Mouse (Mus musculus): ENCODE measurements around the gene Lrp1. TPM values are rescaled to one million over a fixed set of nuclear protein-coding genes. Genes with fewer than 3 reads are reported as not detected.

The Lrp1 gene
- polyA plus RNA-seq, 1 experiment from 2014 or later: 80.9 TPM

DNA sequence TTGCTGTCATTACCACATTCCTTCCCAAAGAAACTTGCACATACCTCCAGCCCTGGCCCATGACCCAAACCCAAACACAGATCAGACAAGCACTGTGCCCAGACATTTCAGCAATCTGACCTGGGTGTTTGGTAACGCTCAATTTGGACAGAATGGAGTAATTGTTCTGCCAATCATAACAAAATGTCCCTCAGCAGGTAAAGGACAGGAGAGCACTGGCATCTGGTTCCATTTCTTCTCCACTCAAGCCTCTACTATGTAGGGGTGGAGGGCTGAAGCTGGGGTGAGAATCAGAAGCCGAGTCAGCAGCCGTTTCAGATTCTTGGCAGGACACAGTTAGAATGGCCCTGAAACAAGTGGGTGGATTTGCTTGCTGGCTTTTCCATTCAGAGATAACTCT, 128.8 kb downstream of the Lrp1 start:
- Histone ChIP-seq H3K4me2 (no peak overlapping the region), H3K4me3 (no peak overlapping the region), H3K27me3 (no peaks in the 10 kb centered on the region), H3K36me3 (peaks cover 82% of the 10 kb centered on the region), H3K4me1 (replicated peaks) (peaks cover 48% of the 10 kb centered on the region), H3K9ac (no peak overlapping the region), H3K27ac (replicated peaks) (peak overlapping the region; percentile 80; the same call in 1 of the 2 replicates), H3K9me3 (no peaks in the 10 kb centered on the region)
- WGBS: 87% methylated on average over 3 of the region's 3 CpGs
- ATAC-seq (ENCODE audit: low read depth): no peak

GRCm38 (mm10) chr10:127491128-127491512, 129.8 kb downstream of the Lrp1 start:
- 58% methylated on average over 8 of the region's 8 CpGs for whole genome bisulfite sequencing
- ATAC-seq (ENCODE audit: low read depth): peak; percentile 20; the same call in 1 of the 2 replicates

GRCm38 (mm10) chr10:127490160-127491127, 130.5 kb downstream of the Lrp1 start:
- Histone ChIP-seq H3K9ac (peak overlapping the region; percentile 41), H3K4me2 (no peak overlapping the region), H3K27ac (replicated peaks) (peak overlapping the region; percentile 80), H3K4me1 (replicated peaks) (peaks cover 48% of the 10 kb centered on the region), H3K36me3 (peaks cover 78% of the 10 kb centered on the region), H3K4me3 (no peak overlapping the region), H3K9me3 (no peaks in the 10 kb centered on the region), H3K27me3 (no peaks in the 10 kb centered on the region)
- WGBS: 57% methylated on average over 18 of the region's 18 CpGs
- peak; percentile 64 for ATAC-seq (ENCODE audit: low read depth)

More at GRCm38 (mm10) chr10:127491128-127491512, 129.8 kb downstream of the Lrp1 start:
- Histone ChIP-seq H3K36me3 (peaks cover 79% of the 10 kb centered on the region), H3K27ac (replicated peaks) (peak overlapping the region; percentile 80), H3K9me3 (no peaks in the 10 kb centered on the region), H3K4me2 (no peak overlapping the region), H3K4me1 (replicated peaks) (peaks cover 48% of the 10 kb centered on the region), H3K27me3 (no peaks in the 10 kb centered on the region), H3K9ac (peak overlapping the region; percentile 41; the same call in 1 of the 2 replicates), H3K4me3 (no peak overlapping the region)

GRCm38 (mm10) chr10:127488856-127489255, 132.1 kb downstream of the Lrp1 start:
- Histone ChIP-seq H3K4me2 (no peak overlapping the region), H3K4me3 (no peak overlapping the region), H3K9me3 (no peaks in the 10 kb centered on the region), H3K9ac (0 out of 2 replicates have a peak overlapping the region, but pooled peaks have one; percentile 8), H3K4me1 (replicated peaks) (peaks cover 48% of the 10 kb centered on the region), H3K27ac (replicated peaks) (peak overlapping the region; percentile 80), H3K36me3 (peaks cover 79% of the 10 kb centered on the region), H3K27me3 (no peaks in the 10 kb centered on the region)
- ATAC-seq (ENCODE audit: low read depth): no peak
- WGBS: 81% methylated on average over 7 of the region's 7 CpGs

Other genes starting within 250 kb of the Lrp1 start
- 30.6 and 33.3 TPM in 2 replicates for gene R3hdm2, start 240.8 kb downstream of the Lrp1 start, polyA plus RNA-seq (2015; fragmentation: Nextera tagmentation; extraction: Ambion mirVana)
- gene Stac3, start 119.5 kb downstream of the Lrp1 start, polyA plus RNA-seq (2015; fragmentation: Nextera tagmentation; extraction: Ambion mirVana): 2.4 and 3.2 TPM in 2 replicates
- 10.1 and 10.6 TPM in 2 replicates for gene Ndufa4l2, start 106.2 kb downstream of the Lrp1 start, polyA plus RNA-seq (2015; fragmentation: Nextera tagmentation; extraction: Ambion mirVana)
- gene Shmt2, start 98.7 kb downstream of the Lrp1 start, polyA plus RNA-seq (2015; fragmentation: Nextera tagmentation; extraction: Ambion mirVana): 52.4 and 53.0 TPM in 2 replicates
- 128 and 133 TPM in 2 replicates for gene Nxph4, start 86.6 kb downstream of the Lrp1 start, polyA plus RNA-seq (2015; fragmentation: Nextera tagmentation; extraction: Ambion mirVana)
- gene Stat6, start 21.8 kb upstream of the Lrp1 start, polyA plus RNA-seq (2015; fragmentation: Nextera tagmentation; extraction: Ambion mirVana): 5.9 and 6.0 TPM in 2 replicates
- gene Nemp1, start 45.8 kb upstream of the Lrp1 start, polyA plus RNA-seq (2015; fragmentation: Nextera tagmentation; extraction: Ambion mirVana): 3.3 and 3.6 TPM in 2 replicates
- 4.0 and 4.5 TPM in 2 replicates for gene Nab2, start 47.4 kb upstream of the Lrp1 start, polyA plus RNA-seq (2015; fragmentation: Nextera tagmentation; extraction: Ambion mirVana)
- 0.88 and 0.96 TPM in 2 replicates for gene Myo1a, start 84.0 kb upstream of the Lrp1 start, polyA plus RNA-seq (2015; fragmentation: Nextera tagmentation; extraction: Ambion mirVana)
- gene Tac2, start 103.3 kb upstream of the Lrp1 start, polyA plus RNA-seq (2015; fragmentation: Nextera tagmentation; extraction: Ambion mirVana): 0.31 and 1.9 TPM in 2 replicates
- 3.3 and 4.5 TPM in 2 replicates for gene Zbtb39, start 118.4 kb upstream of the Lrp1 start, polyA plus RNA-seq (2015; fragmentation: Nextera tagmentation; extraction: Ambion mirVana)
- gene Gpr182, start 130.6 kb upstream of the Lrp1 start, polyA plus RNA-seq (2015; fragmentation: Nextera tagmentation; extraction: Ambion mirVana): 0.45 and 0.92 TPM in 2 replicates
- gene Rdh1, start 138.6 kb upstream of the Lrp1 start, polyA plus RNA-seq (2015; fragmentation: Nextera tagmentation; extraction: Ambion mirVana): not detected in 2 replicates
- not detected in 2 replicates for gene Rdh16f1, start 138.6 kb upstream of the Lrp1 start, polyA plus RNA-seq (2015; fragmentation: Nextera tagmentation; extraction: Ambion mirVana)
- gene Rdh9, start 155.2 kb upstream of the Lrp1 start, polyA plus RNA-seq (2015; fragmentation: Nextera tagmentation; extraction: Ambion mirVana): 0.14 and 0.20 TPM in 2 replicates
- not detected in 2 replicates for gene Rdh16, start 180.0 kb upstream of the Lrp1 start, polyA plus RNA-seq (2015; fragmentation: Nextera tagmentation; extraction: Ambion mirVana)
- not detected in 2 replicates for gene Rdh19, start 228.8 kb upstream of the Lrp1 start, polyA plus RNA-seq (2015; fragmentation: Nextera tagmentation; extraction: Ambion mirVana)
- not detected in 2 replicates for gene Rdh16f2, start 245.3 kb upstream of the Lrp1 start, polyA plus RNA-seq (2015; fragmentation: Nextera tagmentation; extraction: Ambion mirVana)

Measured in neural tube, embryonic 13.5 days (tissue).